Mouse (Mus musculus): ENCODE measurements around the gene Arhgef28.

DNA sequence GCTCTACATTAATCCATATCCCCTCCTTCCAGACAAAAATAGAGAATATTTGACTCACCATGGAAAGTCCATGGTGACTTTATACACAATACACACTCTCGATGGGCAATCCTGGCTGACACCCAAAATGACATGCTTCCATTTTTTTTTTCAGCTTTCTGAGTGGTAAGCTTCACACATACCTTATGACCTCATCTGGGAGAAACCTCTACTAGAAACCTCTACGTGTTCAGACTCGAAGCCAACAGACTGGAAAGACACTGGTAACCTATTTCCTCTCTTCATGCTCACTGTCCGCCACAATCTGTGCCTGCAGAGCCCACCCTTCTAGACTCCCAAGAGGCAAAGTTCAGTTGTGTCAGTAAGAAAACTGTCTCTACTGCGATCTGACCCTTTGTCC is 84.2 kb downstream of the Arhgef28 start:
- TF ChIP-seq CTCF (IDR thresholded peaks at IDR 0.05; ENCODE audit: borderline replicate concordance, insufficient read depth, low read length) (no peak), POLR2A (IDR thresholded peaks at IDR 0.05; ENCODE audit: low read depth, low read length) (no peak)
